Mouse (Mus musculus) liver, embryonic 14.5 days (tissue): ENCODE measurements around the gene Mchr1. TPM values are rescaled to one million over a fixed set of nuclear protein-coding genes. Genes with fewer than 3 reads are reported as not detected.

Experiments
- ATAC-seq: fragments of 200-750 bp; cut with Nextera tagmentation; 2 replicates; pipeline ENCODE4 v1.8.0; 2017; ENCODE audit warnings: moderate number of reproducible peaks, mild to moderate bottlenecking, moderate library complexity; ENCODE audit not compliant: insufficient read depth
- DNase-seq, 3 experiments: peaks; one replicate each; pipeline ENCODE4 v3.0.0-alpha.2; 2012 to 2013; ENCODE audit warnings: low read depth in 3 of 3, low spot score in 3 of 3
- H3K27ac ChIP-seq: fragments of 300-500 bp; sonication (generic); 2 replicates; pipeline ENCODE4 v1.5.1; 2014; ENCODE audit warnings: moderate library complexity, mild to moderate bottlenecking, control low read depth, inconsistent platforms
- H3K27me3 ChIP-seq: fragments of 300-500 bp; sonication (generic); 2 replicates; pipeline ENCODE4 v1.6.1; 2014; ENCODE audit warnings: mild to moderate bottlenecking, low read length, moderate library complexity; ENCODE audit not compliant: control insufficient read depth, insufficient read depth
- H3K36me3 ChIP-seq: fragments of 300-500 bp; sonication (generic); replicated peaks from 2 replicates; pipeline ENCODE4 v1.6.1; 2014; ENCODE audit warnings: low read depth; ENCODE audit not compliant: control insufficient read depth, insufficient read depth
- H3K4me1 ChIP-seq, 2 experiments: fragments of 200-500 bp in 1 of 2; fragments of 300-500 bp in 1 of 2; sonication (generic) in 1 of 2; replicated peaks; 2 replicates each; pipeline ENCODE4 v1.6.1; 2012 to 2014; ENCODE audit warnings: antibody characterized with exemption in 1 of 2, inconsistent platforms in 1 of 2, low read length in 1 of 2; ENCODE audit not compliant: control insufficient read depth in 2 of 2, insufficient read depth in 2 of 2
- H3K4me2 ChIP-seq: fragments of 300-500 bp; sonication (generic); 2 replicates; pipeline ENCODE4 v1.6.1; 2014; ENCODE audit warnings: low read depth, mild to moderate bottlenecking, control low read depth, moderate library complexity
- H3K4me3 ChIP-seq, 2 experiments: fragments of 200-500 bp in 1 of 2; fragments of 300-500 bp in 1 of 2; sonication (generic) in 1 of 2; 2 replicates each; pipeline ENCODE4 v1.5.1; 2012 to 2014; ENCODE audit warnings: low read depth in 2 of 2, low read length in 2 of 2, mild to moderate bottlenecking in 2 of 2, control low read depth in 1 of 2, inconsistent platforms in 1 of 2, moderate library complexity in 1 of 2; ENCODE audit not compliant: insufficient read depth in 1 of 2
- H3K9ac ChIP-seq: fragments of 300-500 bp; sonication (generic); replicated peaks from 2 replicates; pipeline ENCODE4 v1.6.1; 2014; ENCODE audit warnings: mild to moderate bottlenecking, control low read depth, moderate library complexity
- H3K9me3 ChIP-seq: fragments of 300-500 bp; sonication (generic); 2 replicates; pipeline ENCODE4 v1.6.1; 2016; ENCODE audit warnings: low read length, mixed read lengths; ENCODE audit not compliant: control insufficient read depth
- CTCF ChIP-seq: IDR thresholded peaks from 2 replicates; pipeline ENCODE4 v1.5.1; 2016; ENCODE audit warnings: antibody characterized with exemption, low read depth, control low read depth
- EP300 ChIP-seq: IDR thresholded peaks from 2 replicates; pipeline ENCODE4 v1.6.1; 2016; ENCODE audit warnings: antibody characterized with exemption, low read depth
- WGBS: fragments of 180-500 bp; shearing (Covaris S2); extraction: QIAGEN DNeasy Blood & Tissue Kit; methylation state at CpG from one replicate; pipeline ENCODE4 v1.1.7; 2014; ENCODE audit not compliant: insufficient replicate concordance; 5-methylcytosine and 5-hydroxymethylcytosine counted together
- polyA plus RNA-seq, 2 experiments: library from polyadenylated mRNA; depleted of rRNA in 1 of 2; stranded (reverse) in 1 of 2; unstranded in 1 of 2; fragments of >200 nt; fragmentation: Nextera tagmentation in 1 of 2; extraction: Ambion mirVana in 1 of 2; gene quantifications; 2 replicates each; pipeline versions ENCODE4 v1.2.1 to v1.2.3; 2012 to 2014

Gene Mchr1
- polyA plus RNA-seq, 2 experiments: 0.11 TPM; not detected in 1

- Histone ChIP-seq H3K27ac (no peak overlapping the region), H3K4me1 (no peaks in the 10 kb centered on the region), H3K4me2 (no peak overlapping the region), H3K9me3 (no peaks in the 10 kb centered on the region), H3K27me3 (no peaks in the 10 kb centered on the region), H3K9ac (no peak overlapping the region), H3K4me3 (no peak overlapping the region), H3K36me3 (no peaks in the 10 kb centered on the region)
- TF ChIP-seq CTCF (no peak), EP300 (no peak)
- WGBS: 61% methylated on average over 10 of the region's 10 CpGs
- DNase-seq (no peak), ATAC-seq (no peak)
These were observed 10.3 kb upstream of the Mchr1 start for GRCm38 (mm10) chr15:81225016-81225415.

- WGBS: 61% methylated on average over 6 of the region's 6 CpGs
- H3K4me3 ChIP-seq: no peak overlapping the region
- no peaks in the 10 kb centered on the region for H3K27me3 ChIP-seq
- H3K9me3 ChIP-seq: no peaks in the 10 kb centered on the region
- no peak overlapping the region for H3K4me2 ChIP-seq
- H3K9ac ChIP-seq: no peak overlapping the region
- no peaks in the 10 kb centered on the region for H3K36me3 ChIP-seq
- TF ChIP-seq EP300: no peak
- TF ChIP-seq CTCF: no peak
- no peaks in the 10 kb centered on the region for H3K4me1 ChIP-seq
- no peak for ATAC-seq
- no peak for DNase-seq
- no peak overlapping the region for H3K27ac ChIP-seq
These were observed 9.6 kb upstream of the Mchr1 start for GRCm38 (mm10) chr15:81225732-81226131.

GRCm38 (mm10) chr15:81226796-81227195, 8.5 kb upstream of the Mchr1 start:
- Histone ChIP-seq H3K27me3 (no peaks in the 10 kb centered on the region), H3K9ac (no peak overlapping the region), H3K4me1 (no peaks in the 10 kb centered on the region), H3K4me2 (no peak overlapping the region), H3K27ac (no peak overlapping the region), H3K36me3 (no peaks in the 10 kb centered on the region), H3K9me3 (no peaks in the 10 kb centered on the region), H3K4me3 (no peak overlapping the region)
- TF ChIP-seq EP300 (no peak), CTCF (no peak)
- ATAC-seq (no peak), DNase-seq (no peak)
- WGBS: 59% methylated on average over 4 of the region's 4 CpGs

GRCm38 (mm10) chr15:81227275-81227674, 8.0 kb upstream of the Mchr1 start:
- 73% methylated on average over 3 of the region's 3 CpGs for WGBS
- no peak overlapping the region for H3K9ac ChIP-seq
- H3K4me1 ChIP-seq: no peaks in the 10 kb centered on the region
- H3K36me3 ChIP-seq: no peaks in the 10 kb centered on the region
- H3K27me3 ChIP-seq: no peaks in the 10 kb centered on the region
- H3K9me3 ChIP-seq: no peaks in the 10 kb centered on the region
- H3K27ac ChIP-seq: no peak overlapping the region
- H3K4me2 ChIP-seq: no peak overlapping the region
- no peak for TF ChIP-seq EP300
- TF ChIP-seq CTCF: no peak
- DNase-seq (no peak), ATAC-seq (no peak)
- H3K4me3 ChIP-seq: no peak overlapping the region

GRCm38 (mm10) chr15:81228258-81228657, 7.0 kb upstream of the Mchr1 start:
- TF ChIP-seq EP300: no peak
- TF ChIP-seq CTCF: no peak
- Histone ChIP-seq H3K4me3 (no peak overlapping the region), H3K4me2 (no peak overlapping the region), H3K4me1 (no peaks in the 10 kb centered on the region), H3K9ac (no peak overlapping the region), H3K36me3 (no peaks in the 10 kb centered on the region), H3K27me3 (no peaks in the 10 kb centered on the region), H3K27ac (no peak overlapping the region), H3K9me3 (no peaks in the 10 kb centered on the region)
- 59% methylated on average over 3 of the region's 3 CpGs for WGBS
- no peak for DNase-seq
- no peak for ATAC-seq
